In genomic region chr12:77039295-77039952, GRCm38 (mm10) we compare ENCODE assay signal across 10 mouse cellular contexts.
A peak's percentile ranks its signal among the peaks of the same experiment; 100 is the strongest.
DNase-seq lines count a peak whose midpoint lies in the region; ATAC-seq and TF ChIP-seq lines count a peak whose summit lies in the region.
"Had no signal": no experiment of that assay in that cellular context is flagged by ENCODE, and none has a peak within 500 bp of the region (broad histone marks: within the 10 kb centered on the region; RNA-seq: fewer than 3 reads in every experiment).

No protein-coding gene starts in this region.

- DNase-seq in kidney, postnatal 0 days (ENCODE audit: low spot score): no peak
- DNase-seq in kidney, adult 18-20 months: no peak
- DNase-seq in ES-E14 (ENCODE audit: low read depth, low spot score): peak; percentile 88
- DNase-seq in cerebellum, adult 9-10 months: peak; percentile 44
- DNase-seq in stomach, postnatal 0 days (ENCODE audit: low spot score): no peak
- DNase-seq in yolk sac, embryonic 10.5 days (ENCODE audit: low spot score): no peak

- H3K4me1 ChIP-seq in kidney, postnatal 0 days (replicated peaks; ENCODE audit: insufficient read depth, low read length): no peaks in the 10 kb centered on the region
- peaks cover 0 to 4% of the 10 kb centered on the region in 2 experiments; a peak in 1 of 4 replicates for H3K4me1 ChIP-seq in ES-E14 (ENCODE audit: control insufficient read depth in 2 of 2, insufficient read depth in 2 of 2, low read length in 2 of 2, poor library complexity in 1 of 2)
- peaks cover 18% of the 10 kb centered on the region for H3K4me1 ChIP-seq in lung, embryonic 15.5 days
- H3K4me1 ChIP-seq in stomach, postnatal 0 days (replicated peaks; ENCODE audit: control insufficient read depth, insufficient read depth): no peaks in the 10 kb centered on the region
- peaks cover 5% of the 10 kb centered on the region; the same call in 1 of the 2 replicates for H3K4me1 ChIP-seq in forebrain, embryonic 16.5 days (replicated peaks; ENCODE audit: control insufficient read depth, insufficient read depth, low read length)
- H3K4me1 ChIP-seq: stomach, embryonic 15.5 days had no signal

- H3K9me3 ChIP-seq in kidney, postnatal 0 days (replicated peaks; ENCODE audit: low read length): no peaks in the 10 kb centered on the region
- H3K9me3 ChIP-seq in ES-E14 (ENCODE audit: control insufficient read depth, insufficient read depth, low read depth, low read length): no peaks in the 10 kb centered on the region
- H3K9me3 ChIP-seq in lung, embryonic 15.5 days: no peaks in the 10 kb centered on the region
- H3K9me3 ChIP-seq in stomach, postnatal 0 days (ENCODE audit: control insufficient read depth, low read length): no peaks in the 10 kb centered on the region
- no peaks in the 10 kb centered on the region for H3K9me3 ChIP-seq in forebrain, embryonic 16.5 days (ENCODE audit: control insufficient read depth, low read length)
- H3K9me3 ChIP-seq: embryonic facial prominence, embryonic 12.5 days; stomach, embryonic 15.5 days had no signal

- H3K4me2 ChIP-seq in kidney, postnatal 0 days (ENCODE audit: low read length): no peak overlapping the region
- no peak overlapping the region; the same call in 1 of the 2 replicates for H3K4me2 ChIP-seq in lung, embryonic 15.5 days
- no peak overlapping the region for H3K4me2 ChIP-seq in stomach, postnatal 0 days (replicated peaks; ENCODE audit: low read depth)
- no peak overlapping the region for H3K4me2 ChIP-seq in forebrain, embryonic 16.5 days (ENCODE audit: low read length)
- H3K4me2 ChIP-seq: embryonic facial prominence, embryonic 12.5 days; stomach, embryonic 15.5 days had no signal

- 68% methylated on average over 17 of the region's 17 CpGs for WGBS in kidney, postnatal 0 days
- 66% methylated on average over 17 of the region's 17 CpGs for WGBS in lung, embryonic 15.5 days
- 54% methylated on average over 17 of the region's 17 CpGs for WGBS in stomach, postnatal 0 days
- 75% methylated on average over 17 of the region's 17 CpGs for WGBS in forebrain, embryonic 16.5 days

- in situ Hi-C loops in ES-E14 (cut with MboI; ENCODE audit: low sequenced_read_pairs in 2 of 2, unreplicated experiment in 2 of 2): no loop called here

- no peaks in the 10 kb centered on the region for H3K27me3 ChIP-seq in kidney, postnatal 0 days (ENCODE audit: insufficient read depth, low read length)
- no peaks in the 10 kb centered on the region for H3K27me3 ChIP-seq in lung, embryonic 15.5 days
- H3K27me3 ChIP-seq in stomach, postnatal 0 days (ENCODE audit: control insufficient read depth, insufficient read depth, low read length): no peaks in the 10 kb centered on the region
- no peaks in the 10 kb centered on the region for H3K27me3 ChIP-seq in forebrain, embryonic 16.5 days (replicated peaks; ENCODE audit: control insufficient read depth, insufficient read depth, low read length)
- H3K27me3 ChIP-seq: stomach, embryonic 15.5 days had no signal

- H3K36me3 ChIP-seq in kidney, postnatal 0 days (ENCODE audit: insufficient read depth, low read length): no peaks in the 10 kb centered on the region
- H3K36me3 ChIP-seq in ES-E14 (ENCODE audit: control insufficient read depth, insufficient read depth, low read length, poor library complexity, severe bottlenecking): no peaks in the 10 kb centered on the region
- H3K36me3 ChIP-seq in lung, embryonic 15.5 days: no peaks in the 10 kb centered on the region
- H3K36me3 ChIP-seq in stomach, postnatal 0 days (ENCODE audit: control insufficient read depth, insufficient read depth, low read length): no peaks in the 10 kb centered on the region
- H3K36me3 ChIP-seq in forebrain, embryonic 16.5 days (ENCODE audit: control insufficient read depth, insufficient read depth): no peaks in the 10 kb centered on the region
- H3K36me3 ChIP-seq: embryonic facial prominence, embryonic 12.5 days; stomach, embryonic 15.5 days had no signal

- TF ChIP-seq EP300 in stomach, postnatal 0 days (optimal IDR thresholded peaks at IDR 0.05): no peak

- no peak for ATAC-seq in kidney, postnatal 0 days (replicated peaks; ENCODE audit: low FRiP score, low read depth)
- peak; percentile 21; the same call in 1 of the 2 replicates for ATAC-seq in lung, embryonic 15.5 days (ENCODE audit: borderline replicate concordance, extremely low read depth, low FRiP score, low TSS enrichment)
- peak; percentile 60 for ATAC-seq in stomach, postnatal 0 days (ENCODE audit: low FRiP score, low TSS enrichment)
- no peak for ATAC-seq in forebrain, embryonic 16.5 days

- no peak overlapping the region for H3K9ac ChIP-seq in kidney, postnatal 0 days (ENCODE audit: low read depth, low read length)
- peak overlapping the region; percentile 20 for H3K9ac ChIP-seq in ES-E14 (ENCODE audit: insufficient read depth, low read depth, low read length, poor library complexity, severe bottlenecking)
- no peak overlapping the region for H3K9ac ChIP-seq in lung, embryonic 15.5 days
- no peak overlapping the region for H3K9ac ChIP-seq in stomach, postnatal 0 days (ENCODE audit: low read length)
- no peak overlapping the region for H3K9ac ChIP-seq in forebrain, embryonic 16.5 days (replicated peaks; ENCODE audit: low read depth, low read length)
- H3K9ac ChIP-seq: embryonic facial prominence, embryonic 12.5 days; stomach, embryonic 15.5 days had no signal

- no peak overlapping the region for H3K27ac ChIP-seq in kidney, postnatal 0 days
- no peak overlapping the region for H3K27ac ChIP-seq in ES-E14 (ENCODE audit: insufficient read depth, low read depth, low read length, poor library complexity, severe bottlenecking)
- peak overlapping the region; percentile 12; the same call in 1 of the 2 replicates for H3K27ac ChIP-seq in lung, embryonic 15.5 days
- H3K27ac ChIP-seq in stomach, postnatal 0 days (replicated peaks): peak overlapping the region; percentile 40; the same call in 1 of the 2 replicates
- H3K27ac ChIP-seq in forebrain, embryonic 16.5 days (ENCODE audit: low read length): no peak overlapping the region
- H3K27ac ChIP-seq: embryonic facial prominence, embryonic 12.5 days; stomach, embryonic 15.5 days had no signal

- TF ChIP-seq CTCF in kidney, postnatal 0 days (IDR thresholded peaks at IDR 0.05; ENCODE audit: low read depth): peak; percentile 33; the same call in 1 of the 2 replicates
- peak; percentile 60 for TF ChIP-seq CTCF in stomach, postnatal 0 days (IDR thresholded peaks at IDR 0.05; ENCODE audit: low read depth)

- no peak overlapping the region for H3K4me3 ChIP-seq in kidney, postnatal 0 days (replicated peaks; ENCODE audit: low read depth, low read length)
- H3K4me3 ChIP-seq in ES-E14 (ENCODE audit: insufficient read depth in 1 of 2, low read depth in 1 of 2, low read length in 2 of 2, poor library complexity in 1 of 2, severe bottlenecking in 1 of 2): peak overlapping the region; percentile 8 to 47; a peak in 3 of 4 replicates
- no peak overlapping the region for H3K4me3 ChIP-seq in lung, embryonic 15.5 days
- H3K4me3 ChIP-seq in stomach, postnatal 0 days (ENCODE audit: low read depth, low read length): no peak overlapping the region
- H3K4me3 ChIP-seq in forebrain, embryonic 16.5 days (replicated peaks; ENCODE audit: low read length): no peak overlapping the region
- H3K4me3 ChIP-seq: embryonic facial prominence, embryonic 12.5 days; stomach, embryonic 15.5 days had no signal

TF ChIP-seq in ES-E14, 5 proteins besides CTCF, POLR2A, EP300 and RAD21:
- TF ChIP-seq ZC3H11A (IDR thresholded peaks at IDR 0.05; ENCODE audit: borderline replicate concordance, low read depth, low read length): 0 out of 2 replicates have a peak, but pooled peaks have one; percentile 45
- no peak for TF ChIP-seq ZNF384 (IDR thresholded peaks at IDR 0.05; ENCODE audit: low read depth, low read length)
- peak; percentile 65; the same call in 1 of the 2 replicates for TF ChIP-seq HCFC1 (IDR thresholded peaks at IDR 0.05; ENCODE audit: borderline replicate concordance, insufficient read depth, low read length)
- TF ChIP-seq CHD2 (IDR thresholded peaks at IDR 0.05; ENCODE audit: low read depth, low read length): no peak
- TF ChIP-seq MAFK (IDR thresholded peaks at IDR 0.05; ENCODE audit: insufficient read depth, low read depth, low read length): no peak

Comparison
In these comparisons a context has a peak if more than half of its experiments do, and no peak if none do; other contexts are left out.
1. ATAC-seq: peak in lung, embryonic 15.5 days (single experiment) and stomach, postnatal 0 days (single experiment); none in kidney, postnatal 0 days (single experiment) and forebrain, embryonic 16.5 days (single experiment).
2. DNase-seq: peak in ES-E14 (single experiment) and cerebellum, adult 9-10 months (single experiment); none in kidney, postnatal 0 days (single experiment), kidney, adult 18-20 months (single experiment), stomach, postnatal 0 days (single experiment) and yolk sac, embryonic 10.5 days (single experiment).
3. H3K27ac ChIP-seq: peak in lung, embryonic 15.5 days (single experiment) and stomach, postnatal 0 days (single experiment); none in kidney, postnatal 0 days (single experiment), ES-E14 (single experiment) and forebrain, embryonic 16.5 days (single experiment).
4. H3K4me3 ChIP-seq: peak in ES-E14 (2 of 2); none in kidney, postnatal 0 days (single experiment), lung, embryonic 15.5 days (single experiment), stomach, postnatal 0 days (single experiment) and forebrain, embryonic 16.5 days (single experiment).